Mouse (Mus musculus) thymus, adult 2 months (tissue): ENCODE data around the gene Cpe.

Experiments
- CTCF ChIP-seq: fragments of 200-500 bp; IDR thresholded peaks from 2 replicates; pipeline ENCODE4 v1.5.1; 2012; ENCODE audit warnings: mild to moderate bottlenecking, control low read depth, low read length, moderate library complexity, borderline replicate concordance; ENCODE audit not compliant: control insufficient read depth, poor library complexity, insufficient read depth; ENCODE audit errors: extremely low read depth
- POLR2A ChIP-seq: fragments of 200-500 bp; IDR thresholded peaks from 2 replicates; pipeline ENCODE4 v1.6.1; 2012; ENCODE audit warnings: mild to moderate bottlenecking, low read length, control low read depth, moderate library complexity; ENCODE audit not compliant: control insufficient read depth, poor library complexity, insufficient read depth; ENCODE audit errors: extremely low read depth

DNA sequence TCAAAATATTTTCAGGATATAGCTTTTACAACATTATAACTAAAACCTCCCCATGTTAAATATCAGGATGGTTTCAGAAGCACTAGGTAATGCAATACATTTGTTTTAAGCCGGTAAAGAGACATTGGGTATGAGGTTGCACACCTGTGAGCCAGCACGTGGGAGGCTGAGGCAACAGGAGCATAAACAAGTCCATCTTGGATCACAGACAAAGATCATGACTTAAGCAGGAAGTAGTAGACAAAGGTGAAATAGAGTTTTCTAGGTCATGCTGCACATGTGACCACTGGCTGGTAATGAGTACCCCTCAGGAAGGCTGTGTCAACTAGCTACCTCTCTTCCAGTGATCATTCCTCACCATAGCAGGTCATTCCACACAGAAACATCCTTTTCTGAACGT is 58.0 kb downstream of the Cpe start:
- TF ChIP-seq CTCF (no peak), POLR2A (no peak)
